Mouse (Mus musculus) embryonic facial prominence, embryonic 14.5 days (tissue): ENCODE data around the gene Hsd17b1. TPM values are rescaled to one million over a fixed set of nuclear protein-coding genes. Genes with fewer than 3 reads are reported as not detected.
"Not testable (repeated sequence)": the region's sequence is repeated elsewhere in the genome, so short reads cannot be mapped to it uniquely, and the experiment has no call there.

Experiments
- ATAC-seq: fragments of 200-750 bp; cut with Nextera tagmentation; 2 replicates; pipeline ENCODE4 v1.8.0; 2017; ENCODE audit warnings: low read depth, moderate number of reproducible peaks, moderate TSS enrichment
- DNase-seq: peaks from one replicate; pipeline ENCODE4 v3.0.0-alpha.2; 2015; ENCODE audit warnings: low spot score
- H3K27ac ChIP-seq: fragments of 300-500 bp; sonication (generic); replicated peaks from 2 replicates; pipeline ENCODE4 v1.5.1; 2014; ENCODE audit warnings: low read depth, mild to moderate bottlenecking, low read length, moderate library complexity
- H3K27me3 ChIP-seq: fragments of 300-500 bp; sonication (generic); replicated peaks from 2 replicates; pipeline ENCODE4 v1.6.1; 2014; ENCODE audit warnings: low read length; ENCODE audit not compliant: control insufficient read depth, insufficient read depth
- H3K36me3 ChIP-seq: fragments of 300-500 bp; sonication (generic); 2 replicates; pipeline ENCODE4 v1.6.1; 2014; ENCODE audit warnings: low read length, mixed read lengths; ENCODE audit not compliant: control insufficient read depth, insufficient read depth
- H3K4me1 ChIP-seq: fragments of 300-500 bp; sonication (generic); 2 replicates; pipeline ENCODE4 v1.6.1; 2014; ENCODE audit warnings: antibody characterized with exemption, low read length; ENCODE audit not compliant: control insufficient read depth, insufficient read depth
- H3K4me2 ChIP-seq: fragments of 300-500 bp; sonication (generic); 2 replicates; pipeline ENCODE4 v1.6.1; 2014; ENCODE audit warnings: low read depth, mild to moderate bottlenecking, low read length, moderate library complexity, mixed read lengths
- H3K4me3 ChIP-seq: fragments of 300-500 bp; sonication (generic); 2 replicates; pipeline ENCODE4 v1.5.1; 2014; ENCODE audit warnings: low read depth, mild to moderate bottlenecking, low read length
- H3K9ac ChIP-seq: fragments of 300-500 bp; sonication (generic); 2 replicates; pipeline ENCODE4 v1.6.1; 2014; ENCODE audit warnings: low read depth, mild to moderate bottlenecking, low read length, moderate library complexity, mixed read lengths
- H3K9me3 ChIP-seq: fragments of 300-500 bp; sonication (generic); 2 replicates; pipeline ENCODE4 v1.6.1; 2016; ENCODE audit warnings: low read length; ENCODE audit not compliant: control insufficient read depth
- WGBS: fragments of 180-500 bp; shearing (Covaris S2); extraction: QIAGEN DNeasy Blood & Tissue Kit; methylation state at CpG from one replicate; pipeline ENCODE4 v1.1.7; 2014; 5-methylcytosine and 5-hydroxymethylcytosine counted together
- microRNA-seq: library from miRNA; unstranded; fragments of <30 nt; microRNA quantifications from one replicate; pipeline ENCODE4, GENCODE M21; 2016; ENCODE audit warnings: borderline number of aligned reads
- polyA plus RNA-seq: library from polyadenylated mRNA; unstranded; fragments of >200 nt; fragmentation: Nextera tagmentation; extraction: Ambion mirVana; gene quantifications from 2 replicates; pipeline ENCODE4 v1.2.1, GENCODE M21; 2014

Hsd17b1 gene
- polyA plus RNA-seq, 1 experiment from 2014 or later, result not detected

DNA sequence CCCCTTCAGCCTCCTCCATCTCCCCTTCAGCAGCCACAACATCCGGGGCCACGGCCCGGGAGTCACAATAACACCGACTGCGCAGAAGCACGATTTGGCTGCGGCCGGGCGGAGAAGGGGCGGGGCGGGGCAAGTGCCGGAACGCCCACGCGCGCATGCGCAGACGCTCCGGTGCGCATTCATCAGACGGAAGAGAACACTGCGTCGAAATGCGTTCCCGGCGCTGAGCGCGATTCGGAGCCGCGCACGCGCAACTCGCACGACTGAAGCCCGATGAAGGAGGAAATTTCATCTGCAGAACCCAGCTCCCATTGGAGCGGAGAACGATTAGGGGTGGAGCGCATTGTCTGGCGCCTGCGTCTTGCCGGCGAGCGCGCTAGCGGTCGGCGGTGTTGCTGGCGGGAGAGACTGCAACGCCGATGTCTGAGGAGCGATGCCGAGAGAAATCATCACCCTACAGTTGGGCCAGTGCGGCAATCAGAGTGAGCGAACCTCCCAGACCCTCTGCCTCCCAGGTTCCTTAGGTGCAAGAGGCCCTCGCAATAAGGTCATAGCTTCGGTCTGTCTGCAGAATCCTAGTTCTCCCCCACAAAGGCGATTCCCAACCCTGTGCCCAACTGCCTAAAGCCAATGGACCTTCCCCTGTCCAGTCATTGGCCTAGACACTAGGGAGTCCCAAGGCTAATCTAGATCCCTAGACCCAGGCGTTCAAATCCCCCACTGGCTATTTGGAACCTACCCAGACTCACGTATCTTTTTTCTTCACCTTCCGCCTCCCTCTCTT lies 41.7 kb downstream of the Hsd17b1 start, which contains the start of the genes Retreg3 and Tubg1:
Gene Retreg3, minus strand, starts transcription at position 133 of the 784 bp plus-strand sequence.
Gene Tubg1, plus strand, starts transcription at position 178 of the 784 bp plus-strand sequence.
- DNase-seq (peak; percentile 99), ATAC-seq (peak; percentile 97)
- under 1% methylated on average over 43 of the region's 61 CpGs for WGBS
- no peaks in the 10 kb centered on the region for H3K9me3 ChIP-seq
- H3K27ac ChIP-seq, result peak within 1 kb of the TSS; percentile 88
- H3K4me2 ChIP-seq, result peak within 1 kb of the TSS; percentile 91
- H3K4me3 ChIP-seq, result peak within 1 kb of the TSS; percentile 91
- no peaks in the 10 kb centered on the region for H3K27me3 ChIP-seq
- peaks cover 29% of the 10 kb centered on the region; the same call in 1 of the 2 replicates for H3K36me3 ChIP-seq
- peak within 1 kb of the TSS; percentile 86 for H3K9ac ChIP-seq
- H3K4me1 ChIP-seq, result peaks cover 18% of the 10 kb centered on the region

DNA sequence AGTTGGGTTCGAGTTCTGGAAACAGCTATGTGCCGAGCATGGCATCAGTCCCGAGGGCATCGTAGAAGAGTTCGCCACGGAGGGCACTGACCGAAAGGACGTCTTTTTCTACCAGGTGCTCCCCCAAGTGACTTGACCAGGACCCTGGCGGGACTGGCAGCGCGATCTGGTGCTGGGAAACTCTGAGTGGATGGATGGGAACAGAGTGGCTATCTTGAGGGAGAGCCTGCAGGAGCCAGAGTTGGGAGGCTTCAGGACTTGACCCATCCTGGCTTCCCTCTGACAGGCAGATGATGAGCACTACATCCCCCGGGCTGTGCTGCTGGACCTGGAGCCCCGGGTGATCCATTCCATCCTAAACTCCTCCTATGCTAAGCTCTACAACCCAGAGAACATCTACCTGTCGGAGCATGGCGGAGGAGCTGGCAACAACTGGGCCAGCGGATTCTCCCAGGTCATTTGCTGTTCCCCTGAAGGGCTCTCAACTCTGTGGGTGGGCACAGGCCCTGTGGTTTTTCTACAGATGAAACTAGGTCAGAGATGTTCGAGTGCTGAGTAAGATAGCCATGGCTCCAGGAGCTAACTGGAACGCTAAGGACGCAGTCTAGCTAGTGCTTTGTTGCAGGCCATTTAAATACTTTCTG lies 42.5 kb downstream of the Hsd17b1 start:
- H3K9ac ChIP-seq, result peak overlapping the region; percentile 85
- H3K27ac ChIP-seq, result peak overlapping the region; percentile 88
- DNase-seq (no peak), ATAC-seq (no peak)
- peaks cover 18% of the 10 kb centered on the region for H3K4me1 ChIP-seq
- H3K27me3 ChIP-seq, result no peaks in the 10 kb centered on the region
- H3K36me3 ChIP-seq, result peaks cover 34% of the 10 kb centered on the region
- 18% methylated on average over 19 of the region's 19 CpGs for WGBS
- H3K4me2 ChIP-seq, result peak overlapping the region; percentile 91
- H3K4me3 ChIP-seq, result peak overlapping the region; percentile 91
- H3K9me3 ChIP-seq, result no peaks in the 10 kb centered on the region

DNA sequence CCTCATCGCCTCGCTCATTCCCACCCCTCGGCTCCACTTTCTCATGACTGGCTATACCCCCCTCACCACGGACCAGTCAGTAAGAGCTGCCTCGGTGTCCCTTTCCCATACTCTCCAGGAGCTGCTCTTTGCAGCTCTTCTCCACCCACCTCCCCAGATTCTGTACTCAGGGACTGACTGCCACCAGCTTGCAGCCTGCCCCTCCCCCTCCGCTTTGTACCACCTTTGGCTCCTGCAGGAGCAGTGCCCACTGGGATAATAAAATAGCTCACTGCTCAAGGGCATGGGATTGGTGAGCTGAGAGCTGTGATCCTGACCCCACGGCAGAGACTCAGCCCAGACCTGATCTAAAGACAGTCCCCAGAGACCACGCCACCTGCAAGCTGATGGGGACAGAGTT lies 46.3 kb downstream of the Hsd17b1 start:
- not testable (repeated sequence) for H3K27me3 ChIP-seq, H3K27ac ChIP-seq, H3K9ac ChIP-seq, H3K4me1 ChIP-seq, H3K4me3 ChIP-seq, ATAC-seq, H3K4me2 ChIP-seq, DNase-seq, H3K9me3 ChIP-seq
- H3K36me3 ChIP-seq, result peaks cover 43% of the 10 kb centered on the region
- 93% methylated on average over 8 of the region's 8 CpGs for WGBS

DNA sequence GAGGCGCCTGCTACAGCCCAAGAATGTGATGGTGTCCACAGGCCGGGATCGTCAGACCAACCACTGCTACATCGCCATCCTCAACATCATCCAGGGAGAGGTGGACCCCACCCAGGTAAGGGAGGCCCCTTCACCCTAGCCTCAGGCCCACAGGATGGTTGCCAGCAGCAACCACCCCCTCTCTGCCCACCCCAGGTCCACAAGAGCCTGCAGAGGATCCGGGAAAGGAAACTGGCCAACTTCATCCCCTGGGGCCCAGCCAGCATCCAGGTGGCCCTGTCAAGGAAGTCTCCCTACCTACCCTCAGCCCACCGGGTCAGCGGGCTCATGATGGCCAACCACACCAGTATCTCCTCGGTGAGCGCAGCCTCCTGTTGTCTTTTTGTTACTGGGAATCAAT lies 46.8 kb downstream of the Hsd17b1 start:
- not testable (repeated sequence) for H3K4me3 ChIP-seq, H3K27ac ChIP-seq, H3K4me2 ChIP-seq, H3K27me3 ChIP-seq, H3K9me3 ChIP-seq, H3K4me1 ChIP-seq, DNase-seq, ATAC-seq, H3K9ac ChIP-seq
- 100% methylated on average over 4 of the region's 9 CpGs for WGBS
- peaks cover 43% of the 10 kb centered on the region for H3K36me3 ChIP-seq

DNA sequence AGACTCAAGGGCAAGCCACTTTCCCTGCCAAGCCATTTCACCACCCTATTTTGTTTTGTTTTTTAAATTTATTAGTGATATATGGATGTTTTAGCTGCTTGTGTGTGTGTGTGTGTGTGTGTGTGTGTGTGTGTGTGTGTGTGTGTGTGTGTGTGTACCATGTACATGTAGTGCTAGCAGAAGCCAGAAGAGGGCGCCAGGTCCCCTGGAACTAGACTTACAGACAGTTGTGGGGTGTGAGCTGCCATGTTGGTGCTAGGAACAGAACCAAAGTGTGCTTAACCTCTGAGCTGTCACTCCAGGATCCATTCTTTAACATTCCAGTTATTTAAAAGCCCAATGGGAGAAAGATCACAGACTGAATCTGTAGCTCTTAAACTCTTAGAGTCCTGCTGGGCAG lies 48.9 kb downstream of the Hsd17b1 start:
- no peak overlapping the region for H3K4me3 ChIP-seq
- no peak overlapping the region for H3K4me2 ChIP-seq
- no peak for DNase-seq
- H3K36me3 ChIP-seq, result peaks cover 43% of the 10 kb centered on the region
- no peaks in the 10 kb centered on the region for H3K27me3 ChIP-seq
- H3K9me3 ChIP-seq, result 0 out of 2 replicates have a peak, but pooled peaks cover 4% of the 10 kb centered on the region
- no peak for ATAC-seq
- no peaks in the 10 kb centered on the region for H3K4me1 ChIP-seq
- H3K9ac ChIP-seq, result no peak overlapping the region
- WGBS, result 76% methylated on average over 1 of the region's 1 CpGs
- no peak overlapping the region for H3K27ac ChIP-seq

DNA sequence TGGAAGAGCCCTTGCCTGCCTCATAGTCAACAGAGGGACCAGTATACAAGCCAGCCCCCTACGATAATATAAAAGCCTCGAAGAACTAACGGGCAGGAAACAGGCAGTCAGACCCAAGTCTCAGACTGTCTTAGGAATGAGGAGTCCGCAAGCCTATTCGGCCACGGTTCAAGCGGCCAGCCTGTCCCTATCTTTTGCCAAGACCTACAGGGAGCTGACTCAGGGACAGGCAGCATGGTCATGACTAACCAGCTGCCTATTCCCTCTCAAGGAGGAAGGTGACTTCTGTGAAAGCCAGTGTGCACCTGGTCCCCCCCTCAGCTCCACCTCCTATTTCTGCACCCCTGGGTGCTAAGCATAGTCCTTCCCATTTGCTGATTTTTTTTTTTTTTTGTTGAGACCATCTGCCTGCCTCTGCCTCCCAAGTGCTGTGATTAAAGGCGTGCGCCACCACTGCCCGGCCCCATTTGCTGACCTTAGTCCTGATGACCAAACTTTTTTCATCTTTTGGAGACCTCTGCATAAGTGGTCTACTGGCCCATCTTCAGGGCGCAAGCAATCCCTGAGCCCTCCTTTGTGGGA lies 50.9 kb downstream of the Hsd17b1 start:
- no peak overlapping the region for H3K4me2 ChIP-seq
- DNase-seq (no peak), ATAC-seq (no peak)
- H3K9ac ChIP-seq, result no peak overlapping the region
- 0 out of 2 replicates have a peak, but pooled peaks cover 4% of the 10 kb centered on the region for H3K9me3 ChIP-seq
- 89% methylated on average over 11 of the region's 11 CpGs for WGBS
- no peaks in the 10 kb centered on the region for H3K4me1 ChIP-seq
- peaks cover 23% of the 10 kb centered on the region for H3K36me3 ChIP-seq
- no peak overlapping the region for H3K27ac ChIP-seq
- H3K4me3 ChIP-seq, result no peak overlapping the region
- no peaks in the 10 kb centered on the region for H3K27me3 ChIP-seq

Small RNA genes lying within 50 kb of the gene (microRNA-seq; reads per million reads assigned to microRNA genes)
- 1.00 reads per million for gene Mir6928

Other genes with a start within 250 kb of the Hsd17b1 start
- gene Stat5b, start 227.7 kb upstream of the Hsd17b1 start, polyA plus RNA-seq, result 24.5 and 27.6 TPM in 2 replicates
- gene Stat5a, start 219.1 kb upstream of the Hsd17b1 start, polyA plus RNA-seq, result 8.2 and 9.2 TPM in 2 replicates
- 71.4 and 82.9 TPM in 2 replicates for gene Stat3, start 138.9 kb upstream of the Hsd17b1 start, polyA plus RNA-seq
- 145 and 160 TPM in 2 replicates for gene Cavin1, start 107.5 kb upstream of the Hsd17b1 start, polyA plus RNA-seq
- 35.0 and 37.9 TPM in 2 replicates for gene Atp6v0a1, start 69.0 kb upstream of the Hsd17b1 start, polyA plus RNA-seq
- gene Naglu, start 8.4 kb upstream of the Hsd17b1 start, polyA plus RNA-seq, result 13.9 and 14.4 TPM in 2 replicates
- 39.1 and 40.5 TPM in 2 replicates for gene Coasy, start 4.2 kb downstream of the Hsd17b1 start, polyA plus RNA-seq
- gene Mlx, start 8.9 kb downstream of the Hsd17b1 start, polyA plus RNA-seq, result 45.8 and 55.2 TPM in 2 replicates
- 27.2 and 34.4 TPM in 2 replicates for gene Psmc3ip, start 17.0 kb downstream of the Hsd17b1 start, polyA plus RNA-seq
- 10.4 and 12.1 TPM in 2 replicates for gene Retreg3, start 41.5 kb downstream of the Hsd17b1 start, polyA plus RNA-seq
- 55.7 and 60.2 TPM in 2 replicates for gene Tubg1, start 41.5 kb downstream of the Hsd17b1 start, polyA plus RNA-seq
- 6.6 and 8.4 TPM in 2 replicates for gene Tubg2, start 77.5 kb downstream of the Hsd17b1 start, polyA plus RNA-seq
- gene Cntnap1, start 92.1 kb downstream of the Hsd17b1 start, polyA plus RNA-seq, result 1.6 and 1.9 TPM in 2 replicates
- 17.7 and 20.9 TPM in 2 replicates for gene Plekhh3, start 92.9 kb downstream of the Hsd17b1 start, polyA plus RNA-seq
- gene Ccr10, start 97.0 kb downstream of the Hsd17b1 start, polyA plus RNA-seq, result 0.28 TPM in 1 of 2 replicates, not detected in the other
- 14.8 and 15.5 TPM in 2 replicates for gene Ezh1, start 148.1 kb downstream of the Hsd17b1 start, polyA plus RNA-seq
- 128 and 154 TPM in 2 replicates for gene Ramp2, start 167.6 kb downstream of the Hsd17b1 start, polyA plus RNA-seq
- gene Vps25, start 175.3 kb downstream of the Hsd17b1 start, polyA plus RNA-seq, result 111 and 116 TPM in 2 replicates
- gene Wnk4, start 182.2 kb downstream of the Hsd17b1 start, polyA plus RNA-seq, result 10.7 and 11.9 TPM in 2 replicates
- gene Cntd1, start 200.6 kb downstream of the Hsd17b1 start, polyA plus RNA-seq, result 0.90 and 1.6 TPM in 2 replicates
- gene Coa3, start 200.7 kb downstream of the Hsd17b1 start, polyA plus RNA-seq, result 180 and 181 TPM in 2 replicates
- 134 and 139 TPM in 2 replicates for gene Becn1, start 223.9 kb downstream of the Hsd17b1 start, polyA plus RNA-seq
- gene Psme3, start 237.8 kb downstream of the Hsd17b1 start, polyA plus RNA-seq, result 98.0 and 106 TPM in 2 replicates
- 0.75 and 0.82 TPM in 2 replicates for gene Aoc2, start 246.7 kb downstream of the Hsd17b1 start, polyA plus RNA-seq